Mouse (Mus musculus): Measurements from ENCODE around the gene Prss45. TPM values are rescaled to one million over a fixed set of nuclear protein-coding genes. Genes with fewer than 3 reads are reported as not detected.

Prss45 gene
- polyA plus RNA-seq, 1 experiment from 2014 or later: not detected

DNA sequence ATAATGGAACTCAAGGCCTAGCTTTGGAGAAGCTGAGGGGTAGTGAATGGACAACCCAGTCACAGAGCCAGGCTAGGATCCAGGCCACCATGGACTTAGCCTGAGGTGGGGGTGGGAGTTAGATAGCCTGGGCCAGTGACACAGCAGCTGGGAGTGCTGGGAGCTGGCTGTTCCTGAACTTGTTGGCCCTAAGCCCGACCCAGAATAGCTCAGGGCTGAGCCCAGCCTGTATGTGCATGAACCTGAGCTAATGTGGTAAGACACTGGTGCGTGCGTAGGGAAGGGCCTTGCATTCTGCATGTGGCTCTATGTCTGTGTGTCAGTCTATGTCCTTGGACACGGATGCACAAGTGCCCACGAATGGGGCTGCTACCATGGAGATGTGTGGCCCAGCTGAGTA is 43.5 kb downstream of the Prss45 start:
- DNase-seq (ENCODE audit: low spot score) (no peak), ATAC-seq (replicated peaks; ENCODE audit: insufficient number of reproducible peaks, low FRiP score, low TSS enrichment, low read depth) (no peak)
- H3K27me3 ChIP-seq (ENCODE audit: control insufficient read depth, insufficient read depth, low read length): peaks cover 36% of the 10 kb centered on the region
- H3K36me3 ChIP-seq (replicated peaks; ENCODE audit: control insufficient read depth, insufficient read depth, low read depth, low read length): no peaks in the 10 kb centered on the region
- no peak overlapping the region for H3K4me3 ChIP-seq (ENCODE audit: low read depth, low read length)
- no peak overlapping the region for H3K27ac ChIP-seq (replicated peaks; ENCODE audit: low read depth, low read length)
- peaks cover 4% of the 10 kb centered on the region for H3K4me1 ChIP-seq (ENCODE audit: control insufficient read depth, insufficient read depth, low read length)
- 77% methylated on average over 5 of the region's 5 CpGs for WGBS
- H3K4me2 ChIP-seq (ENCODE audit: low read depth, low read length): no peak overlapping the region
- no peak overlapping the region for H3K9ac ChIP-seq (replicated peaks; ENCODE audit: low read length)
- H3K9me3 ChIP-seq (replicated peaks; ENCODE audit: control insufficient read depth, low read length): no peaks in the 10 kb centered on the region

DNA sequence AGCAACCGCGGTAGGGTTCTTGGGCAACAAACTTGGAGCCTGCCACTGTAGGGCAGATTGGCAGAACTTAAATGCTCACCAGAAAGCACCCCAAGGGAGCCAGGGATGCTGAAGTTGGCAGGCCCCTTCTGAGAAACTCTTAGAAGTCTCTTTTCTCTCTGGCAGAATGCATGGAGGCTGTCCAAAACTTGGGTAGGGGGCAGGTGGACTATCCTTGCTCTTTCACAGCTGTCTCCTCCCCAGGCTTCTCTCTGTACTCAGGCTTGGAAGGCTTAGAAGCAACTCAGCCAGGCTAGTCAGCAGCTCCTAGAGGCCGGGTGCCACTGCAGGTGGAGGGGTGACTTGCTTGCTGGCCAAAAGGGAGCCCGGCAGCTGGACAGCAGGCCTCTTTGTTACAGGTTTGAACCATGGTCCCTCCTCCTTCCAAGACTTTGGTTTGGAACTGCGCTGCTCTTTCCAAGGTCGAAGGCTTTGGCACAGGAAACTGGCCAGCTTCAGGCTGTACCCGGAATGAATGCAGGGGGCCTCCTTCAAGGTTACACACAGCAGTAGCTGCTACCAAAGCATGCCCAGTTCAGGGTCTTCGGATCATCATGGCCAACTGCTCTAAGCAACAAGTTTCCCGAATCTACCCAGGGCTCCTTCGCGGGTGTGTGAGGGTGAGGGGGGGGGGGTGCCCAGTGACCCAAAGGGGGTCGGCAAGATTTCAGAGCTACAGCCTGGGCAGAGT is 45.0 kb downstream of the Prss45 start, which contains the start of gene Als2cl:
Gene Als2cl (plus strand): TSS at position 680 of the 730 bp plus-strand sequence.
- Histone ChIP-seq H3K27ac (replicated peaks; ENCODE audit: low read depth, low read length) (no peak within 1 kb of the TSS), H3K4me3 (ENCODE audit: low read depth, low read length) (peak within 1 kb of the TSS; percentile 49), H3K9ac (replicated peaks; ENCODE audit: low read length) (peak within 1 kb of the TSS; percentile 52), H3K9me3 (replicated peaks; ENCODE audit: control insufficient read depth, low read length) (no peaks in the 10 kb centered on the region), H3K27me3 (ENCODE audit: control insufficient read depth, insufficient read depth, low read length) (peaks cover 24% of the 10 kb centered on the region), H3K36me3 (replicated peaks; ENCODE audit: control insufficient read depth, insufficient read depth, low read depth, low read length) (no peaks in the 10 kb centered on the region), H3K4me2 (ENCODE audit: low read depth, low read length) (peak within 1 kb of the TSS; percentile 72), H3K4me1 (ENCODE audit: control insufficient read depth, insufficient read depth, low read length) (no peaks in the 10 kb centered on the region)
- DNase-seq (ENCODE audit: low spot score) (no peak), ATAC-seq (replicated peaks; ENCODE audit: insufficient number of reproducible peaks, low FRiP score, low TSS enrichment, low read depth) (no peak)
- 11% methylated on average over 12 of the region's 12 CpGs for WGBS

DNA sequence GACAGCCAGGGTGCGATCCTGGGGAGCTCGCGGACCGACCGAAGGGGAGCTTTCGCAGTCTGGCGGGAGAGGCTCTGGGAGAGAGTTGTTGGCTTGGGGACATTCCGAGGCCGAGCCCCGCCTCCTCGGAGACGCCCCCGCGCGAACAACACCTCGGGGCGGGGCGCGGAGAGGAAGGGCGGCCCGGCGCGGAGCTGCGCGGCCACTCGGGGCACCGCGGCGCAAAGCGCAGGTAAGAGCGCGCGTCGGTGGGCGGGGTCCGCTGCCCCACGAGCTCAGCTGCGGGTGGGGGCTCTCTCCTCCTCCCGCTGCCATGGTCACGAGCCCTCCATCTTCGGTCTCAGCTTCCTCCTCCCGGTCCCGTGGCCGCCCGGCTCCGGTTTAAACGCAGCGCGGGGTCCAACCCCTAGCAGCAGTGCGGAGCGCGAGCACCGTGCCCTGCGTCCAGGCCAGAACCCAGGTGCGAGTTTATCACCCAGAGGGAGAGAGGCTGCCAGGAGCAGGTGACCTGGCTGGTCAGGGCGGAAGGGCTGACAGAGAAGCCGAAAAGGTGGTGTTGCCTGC is 45.7 kb downstream of the Prss45 start, which contains the start of gene Tmie:
Gene Tmie (minus strand): TSS at position 116 of the 564 bp plus-strand sequence.
- Histone ChIP-seq H3K27me3 (ENCODE audit: control insufficient read depth, insufficient read depth, low read length) (peaks cover 23% of the 10 kb centered on the region), H3K9ac (replicated peaks; ENCODE audit: low read length) (peak within 1 kb of the TSS; percentile 52), H3K4me3 (ENCODE audit: low read depth, low read length) (peak within 1 kb of the TSS; percentile 49), H3K9me3 (replicated peaks; ENCODE audit: control insufficient read depth, low read length) (no peaks in the 10 kb centered on the region), H3K36me3 (replicated peaks; ENCODE audit: control insufficient read depth, insufficient read depth, low read depth, low read length) (no peaks in the 10 kb centered on the region), H3K4me2 (ENCODE audit: low read depth, low read length) (peak within 1 kb of the TSS; percentile 72), H3K4me1 (ENCODE audit: control insufficient read depth, insufficient read depth, low read length) (no peaks in the 10 kb centered on the region), H3K27ac (replicated peaks; ENCODE audit: low read depth, low read length) (no peak within 1 kb of the TSS)
- DNase-seq (ENCODE audit: low spot score) (peak; percentile 70), ATAC-seq (replicated peaks; ENCODE audit: insufficient number of reproducible peaks, low FRiP score, low TSS enrichment, low read depth) (peak; percentile 31; the same call in 1 of the 2 replicates)
- WGBS: under 1% methylated on average over 55 of the region's 57 CpGs

DNA sequence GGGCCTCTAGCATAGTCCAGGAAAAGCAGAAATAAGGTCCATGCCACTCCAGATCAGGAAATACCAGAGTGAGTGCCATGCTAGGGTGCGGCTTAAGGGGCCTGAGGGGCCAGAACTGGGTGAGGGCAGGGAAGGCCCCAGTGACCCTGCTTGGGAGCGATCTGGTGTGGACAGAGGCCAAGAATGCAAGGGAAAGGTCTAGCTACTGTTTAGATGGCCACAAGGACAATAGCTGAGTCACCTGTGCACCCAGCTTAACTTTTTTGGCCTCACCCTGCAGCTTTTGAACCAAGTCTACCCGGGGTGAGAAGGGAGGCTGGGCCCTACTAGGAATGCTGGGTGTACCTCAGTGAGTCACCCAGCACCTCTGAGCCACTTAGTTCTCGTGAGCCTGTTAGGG is 46.4 kb downstream of the Prss45 start:
- Histone ChIP-seq H3K9ac (replicated peaks; ENCODE audit: low read length) (no peak overlapping the region), H3K4me3 (ENCODE audit: low read depth, low read length) (peak overlapping the region; percentile 49), H3K27ac (replicated peaks; ENCODE audit: low read depth, low read length) (no peak overlapping the region), H3K4me2 (ENCODE audit: low read depth, low read length) (peak overlapping the region; percentile 72), H3K27me3 (ENCODE audit: control insufficient read depth, insufficient read depth, low read length) (peaks cover 23% of the 10 kb centered on the region), H3K4me1 (ENCODE audit: control insufficient read depth, insufficient read depth, low read length) (no peaks in the 10 kb centered on the region), H3K9me3 (replicated peaks; ENCODE audit: control insufficient read depth, low read length) (no peaks in the 10 kb centered on the region), H3K36me3 (replicated peaks; ENCODE audit: control insufficient read depth, insufficient read depth, low read depth, low read length) (no peaks in the 10 kb centered on the region)
- DNase-seq (ENCODE audit: low spot score) (no peak), ATAC-seq (replicated peaks; ENCODE audit: insufficient number of reproducible peaks, low FRiP score, low TSS enrichment, low read depth) (no peak)
- WGBS: 71% methylated on average over 4 of the region's 4 CpGs

DNA sequence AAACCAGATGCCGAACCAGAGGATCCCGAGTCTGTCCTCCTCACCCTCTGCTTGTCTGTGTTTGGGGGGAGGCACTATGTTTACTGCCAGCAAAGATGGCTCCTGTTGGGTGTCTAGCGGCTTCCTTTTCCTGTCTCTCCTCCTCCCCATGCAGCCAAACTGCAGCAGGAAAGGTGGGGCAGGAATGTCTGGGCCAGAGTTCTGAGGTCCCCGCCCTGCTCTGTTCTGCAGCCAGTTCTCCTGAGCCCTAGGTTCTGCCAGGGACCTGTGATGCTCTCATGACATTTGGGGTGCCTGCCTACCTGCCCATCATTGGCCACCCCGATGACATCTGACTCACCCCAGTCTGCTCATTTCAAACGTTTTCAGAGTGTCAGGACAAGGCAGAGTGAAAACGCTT is 47.6 kb downstream of the Prss45 start:
- Histone ChIP-seq H3K4me1 (ENCODE audit: control insufficient read depth, insufficient read depth, low read length) (no peaks in the 10 kb centered on the region), H3K4me3 (ENCODE audit: low read depth, low read length) (no peak overlapping the region), H3K27ac (replicated peaks; ENCODE audit: low read depth, low read length) (no peak overlapping the region), H3K27me3 (ENCODE audit: control insufficient read depth, insufficient read depth, low read length) (peaks cover 23% of the 10 kb centered on the region), H3K4me2 (ENCODE audit: low read depth, low read length) (no peak overlapping the region), H3K9ac (replicated peaks; ENCODE audit: low read length) (no peak overlapping the region), H3K36me3 (replicated peaks; ENCODE audit: control insufficient read depth, insufficient read depth, low read depth, low read length) (no peaks in the 10 kb centered on the region), H3K9me3 (replicated peaks; ENCODE audit: control insufficient read depth, low read length) (no peaks in the 10 kb centered on the region)
- ATAC-seq (replicated peaks; ENCODE audit: insufficient number of reproducible peaks, low FRiP score, low TSS enrichment, low read depth): no peak
- WGBS: 68% methylated on average over 7 of the region's 7 CpGs
- DNase-seq (ENCODE audit: low spot score): no peak

DNA sequence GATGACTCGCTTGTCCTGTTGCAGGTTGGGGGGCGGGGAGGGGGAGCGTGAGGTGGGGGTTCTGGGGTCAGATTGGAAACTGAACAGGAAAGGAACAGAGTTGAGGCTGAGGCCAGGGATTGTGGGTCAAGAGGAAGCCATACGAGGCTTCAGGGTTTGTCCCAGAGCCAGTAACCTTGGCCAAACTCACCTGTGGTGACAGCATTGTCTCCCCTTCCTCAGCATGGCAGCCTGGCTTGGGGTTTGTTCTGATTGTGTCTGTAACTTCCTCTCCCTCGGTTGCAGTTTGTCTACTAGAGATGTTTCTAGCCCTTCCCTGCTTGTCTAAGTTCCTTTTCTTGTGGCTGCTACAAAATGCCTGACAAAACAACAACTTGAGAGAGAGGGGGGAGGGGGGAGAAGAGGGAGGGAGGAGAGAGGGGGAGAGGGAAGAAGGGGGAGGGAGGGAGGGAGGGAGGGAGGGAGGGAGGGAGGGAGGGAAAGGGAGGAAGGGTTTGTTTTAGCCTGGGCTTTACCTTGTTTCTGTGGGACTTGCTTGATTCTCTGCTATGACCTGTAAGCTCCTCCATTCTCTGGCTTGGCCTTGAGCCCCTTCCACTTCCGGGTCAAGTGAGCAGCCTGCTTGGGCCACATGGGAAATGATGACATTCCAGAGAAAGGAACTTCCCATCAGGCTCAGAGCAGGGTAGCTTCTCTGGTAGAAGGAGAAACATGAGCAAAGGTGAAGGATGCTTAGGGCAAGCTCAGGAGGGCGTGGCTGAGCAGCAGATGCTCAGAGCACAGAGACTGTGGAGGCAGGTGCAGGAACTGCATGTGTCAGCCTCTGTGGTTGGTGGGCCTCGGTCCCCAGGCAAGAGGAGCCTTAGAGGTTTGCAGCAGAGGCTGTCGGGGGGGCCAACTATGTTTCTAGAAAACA is 53.3 kb downstream of the Prss45 start:
- DNase-seq (ENCODE audit: low spot score) (no peak), ATAC-seq (replicated peaks; ENCODE audit: insufficient number of reproducible peaks, low FRiP score, low TSS enrichment, low read depth) (no peak)
- no peak overlapping the region for H3K4me3 ChIP-seq (ENCODE audit: low read depth, low read length)
- H3K4me1 ChIP-seq (ENCODE audit: control insufficient read depth, insufficient read depth, low read length): no peaks in the 10 kb centered on the region
- no peak overlapping the region for H3K4me2 ChIP-seq (ENCODE audit: low read depth, low read length)
- H3K27ac ChIP-seq (replicated peaks; ENCODE audit: low read depth, low read length): no peak overlapping the region
- no peaks in the 10 kb centered on the region for H3K27me3 ChIP-seq (ENCODE audit: control insufficient read depth, insufficient read depth, low read length)
- H3K9me3 ChIP-seq (replicated peaks; ENCODE audit: control insufficient read depth, low read length): no peaks in the 10 kb centered on the region
- H3K9ac ChIP-seq (replicated peaks; ENCODE audit: low read length): no peak overlapping the region
- no peaks in the 10 kb centered on the region for H3K36me3 ChIP-seq (replicated peaks; ENCODE audit: control insufficient read depth, insufficient read depth, low read depth, low read length)
- 69% methylated on average over 9 of the region's 9 CpGs for WGBS

DNA sequence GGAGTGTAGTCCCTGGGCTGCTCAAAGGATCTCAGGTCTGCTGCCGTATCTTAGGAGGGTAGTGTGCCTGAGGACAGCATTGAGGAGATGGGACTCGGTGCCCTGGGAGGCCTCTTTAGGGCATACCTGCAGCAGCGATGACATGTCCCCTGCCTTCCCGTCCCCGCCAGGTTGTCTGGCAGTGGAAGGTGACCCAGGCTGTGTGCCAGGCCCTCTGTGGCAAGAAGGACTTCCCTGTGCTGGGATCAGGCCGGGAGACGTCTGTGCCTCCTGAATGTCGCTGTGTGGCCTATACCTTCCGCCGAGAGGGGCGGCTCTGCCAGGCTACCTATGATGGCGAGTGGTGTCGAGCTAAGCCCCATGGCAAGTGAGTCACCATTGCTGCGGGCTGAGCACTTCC is 54.5 kb downstream of the Prss45 start:
- no peak overlapping the region for H3K27ac ChIP-seq (replicated peaks; ENCODE audit: low read depth, low read length)
- no peaks in the 10 kb centered on the region; the same call in 1 of the 2 replicates for H3K27me3 ChIP-seq (ENCODE audit: control insufficient read depth, insufficient read depth, low read length)
- DNase-seq (ENCODE audit: low spot score) (no peak), ATAC-seq (replicated peaks; ENCODE audit: insufficient number of reproducible peaks, low FRiP score, low TSS enrichment, low read depth) (no peak)
- H3K9me3 ChIP-seq (replicated peaks; ENCODE audit: control insufficient read depth, low read length): no peaks in the 10 kb centered on the region
- H3K9ac ChIP-seq (replicated peaks; ENCODE audit: low read length): no peak overlapping the region
- no peak overlapping the region for H3K4me3 ChIP-seq (ENCODE audit: low read depth, low read length)
- no peaks in the 10 kb centered on the region for H3K36me3 ChIP-seq (replicated peaks; ENCODE audit: control insufficient read depth, insufficient read depth, low read depth, low read length)
- no peaks in the 10 kb centered on the region for H3K4me1 ChIP-seq (ENCODE audit: control insufficient read depth, insufficient read depth, low read length)
- no peak overlapping the region for H3K4me2 ChIP-seq (ENCODE audit: low read depth, low read length)
- WGBS: 85% methylated on average over 14 of the region's 14 CpGs

Data from embryonic facial prominence, embryonic 11.5 days (tissue).